Mouse (Mus musculus) kidney, embryonic 14.5 days (tissue): ENCODE data around the gene Brox. TPM values are rescaled to one million over a fixed set of nuclear protein-coding genes. Genes with fewer than 3 reads are reported as not detected.

ENCODE experiments used
- ATAC-seq: fragments of 200-750 bp; cut with Nextera tagmentation; 2 replicates; pipeline ENCODE4 v1.8.0; 2017; ENCODE audit warnings: moderate number of reproducible peaks, mild to moderate bottlenecking, moderate TSS enrichment, moderate library complexity; ENCODE audit not compliant: low FRiP score, low TSS enrichment
- H3K27ac ChIP-seq: fragments of 300-500 bp; sonication (generic); 2 replicates; pipeline ENCODE4 v1.5.1; 2014; ENCODE audit warnings: low read depth, mild to moderate bottlenecking, low read length, moderate library complexity, mixed read lengths
- H3K27me3 ChIP-seq: fragments of 300-500 bp; sonication (generic); 2 replicates; pipeline ENCODE4 v1.6.1; 2014; ENCODE audit warnings: mild to moderate bottlenecking, low read length; ENCODE audit not compliant: control insufficient read depth, insufficient read depth
- H3K36me3 ChIP-seq: fragments of 300-500 bp; sonication (generic); 2 replicates; pipeline ENCODE4 v1.6.1; 2014; ENCODE audit warnings: low read length, mixed read lengths; ENCODE audit not compliant: control insufficient read depth, insufficient read depth
- H3K4me1 ChIP-seq: fragments of 300-500 bp; sonication (generic); 2 replicates; pipeline ENCODE4 v1.6.1; 2014; ENCODE audit warnings: low read length, mixed read lengths; ENCODE audit not compliant: control insufficient read depth, insufficient read depth
- H3K4me2 ChIP-seq: fragments of 300-500 bp; sonication (generic); replicated peaks from 2 replicates; pipeline ENCODE4 v1.6.1; 2014; ENCODE audit warnings: low read depth, mild to moderate bottlenecking, low read length
- H3K4me3 ChIP-seq: fragments of 300-500 bp; sonication (generic); 2 replicates; pipeline ENCODE4 v1.5.1; 2014; ENCODE audit warnings: mild to moderate bottlenecking, low read length
- H3K9ac ChIP-seq: fragments of 300-500 bp; sonication (generic); 2 replicates; pipeline ENCODE4 v1.6.1; 2014; ENCODE audit warnings: low read depth, mild to moderate bottlenecking, low read length, moderate library complexity
- H3K9me3 ChIP-seq: fragments of 300-500 bp; sonication (generic); 2 replicates; pipeline ENCODE4 v1.6.1; 2016; ENCODE audit warnings: low read length; ENCODE audit not compliant: control insufficient read depth
- WGBS: fragments of 180-500 bp; shearing (Covaris S2); extraction: QIAGEN DNeasy Blood & Tissue Kit; methylation state at CpG from one replicate; pipeline ENCODE4 v1.1.7; 2014; 5-methylcytosine and 5-hydroxymethylcytosine counted together
- polyA plus RNA-seq: library from polyadenylated mRNA; unstranded; fragments of >200 nt; fragmentation: Nextera tagmentation; extraction: Ambion mirVana; gene quantifications from 2 replicates; pipeline ENCODE4 v1.2.1, GENCODE M21; 2014

The Brox gene
- polyA plus RNA-seq, 1 experiment from 2014 or later = 51.4 TPM

GRCm38 (mm10) chr1:183289576-183289975 lies 7.5 kb downstream of the Brox start:
- Histone ChIP-seq H3K36me3 (peaks cover 81% of the 10 kb centered on the region), H3K4me1 (no peaks in the 10 kb centered on the region), H3K9ac (no peak overlapping the region), H3K4me3 (no peak overlapping the region), H3K4me2 (no peak overlapping the region), H3K27me3 (no peaks in the 10 kb centered on the region), H3K9me3 (no peaks in the 10 kb centered on the region), H3K27ac (no peak overlapping the region)
- ATAC-seq = 0 out of 2 replicates have a peak, but pooled peaks have one; percentile 39
- WGBS = 99% methylated on average over 4 of the region's 4 CpGs

- Histone ChIP-seq H3K36me3 (peaks cover 86% of the 10 kb centered on the region), H3K9me3 (no peaks in the 10 kb centered on the region), H3K27ac (no peak overlapping the region), H3K4me2 (no peak overlapping the region), H3K27me3 (no peaks in the 10 kb centered on the region), H3K4me1 (no peaks in the 10 kb centered on the region), H3K4me3 (no peak overlapping the region), H3K9ac (no peak overlapping the region)
- WGBS = 90% methylated on average over 3 of the region's 3 CpGs
- ATAC-seq = no peak
Observed at GRCm38 (mm10) chr1:183288351-183288750, 8.7 kb downstream of the Brox start.

GRCm38 (mm10) chr1:183275763-183276162 lies 21.3 kb downstream of the Brox start:
- H3K4me1 ChIP-seq = no peaks in the 10 kb centered on the region
- no peak overlapping the region for H3K4me3 ChIP-seq
- no peaks in the 10 kb centered on the region for H3K27me3 ChIP-seq
- no peak for ATAC-seq
- no peak overlapping the region for H3K4me2 ChIP-seq
- no peak overlapping the region for H3K9ac ChIP-seq
- peaks cover 30% of the 10 kb centered on the region for H3K36me3 ChIP-seq
- H3K27ac ChIP-seq = no peak overlapping the region
- H3K9me3 ChIP-seq = no peaks in the 10 kb centered on the region
- WGBS = 84% methylated on average over 5 of the region's 5 CpGs

- H3K27me3 ChIP-seq = no peaks in the 10 kb centered on the region
- no peak for ATAC-seq
- H3K9ac ChIP-seq = no peak overlapping the region
- 57% methylated on average over 3 of the region's 3 CpGs for WGBS
- no peaks in the 10 kb centered on the region for H3K4me1 ChIP-seq
- H3K36me3 ChIP-seq = peaks cover 17% of the 10 kb centered on the region
- no peak overlapping the region for H3K27ac ChIP-seq
- no peak overlapping the region for H3K4me3 ChIP-seq
- H3K4me2 ChIP-seq = no peak overlapping the region
- no peaks in the 10 kb centered on the region for H3K9me3 ChIP-seq
Observed at GRCm38 (mm10) chr1:183274385-183274784, 22.7 kb downstream of the Brox start.

- Histone ChIP-seq H3K9ac (no peak overlapping the region), H3K4me1 (no peaks in the 10 kb centered on the region), H3K4me3 (no peak overlapping the region), H3K36me3 (peaks cover 7% of the 10 kb centered on the region; the same call in 1 of the 2 replicates), H3K4me2 (no peak overlapping the region), H3K27ac (no peak overlapping the region), H3K9me3 (no peaks in the 10 kb centered on the region), H3K27me3 (no peaks in the 10 kb centered on the region)
- WGBS = 63% methylated on average over 10 of the region's 10 CpGs
- no peak for ATAC-seq
Observed at GRCm38 (mm10) chr1:183272867-183273818, 23.9 kb downstream of the Brox start.

GRCm38 (mm10) chr1:183267666-183268065 lies 29.4 kb downstream of the Brox start:
- H3K9ac ChIP-seq = no peak overlapping the region
- H3K4me2 ChIP-seq = no peak overlapping the region
- ATAC-seq = no peak
- H3K4me1 ChIP-seq = no peaks in the 10 kb centered on the region
- no peaks in the 10 kb centered on the region for H3K36me3 ChIP-seq
- H3K9me3 ChIP-seq = no peaks in the 10 kb centered on the region
- no peaks in the 10 kb centered on the region for H3K27me3 ChIP-seq
- H3K27ac ChIP-seq = no peak overlapping the region
- H3K4me3 ChIP-seq = no peak overlapping the region
- 68% methylated on average over 6 of the region's 6 CpGs for WGBS

- no peak overlapping the region for H3K9ac ChIP-seq
- no peaks in the 10 kb centered on the region for H3K4me1 ChIP-seq
- H3K27ac ChIP-seq = no peak overlapping the region
- no peaks in the 10 kb centered on the region for H3K27me3 ChIP-seq
- H3K36me3 ChIP-seq = no peaks in the 10 kb centered on the region
- H3K9me3 ChIP-seq = no peaks in the 10 kb centered on the region
- 63% methylated on average over 14 of the region's 14 CpGs for WGBS
- no peak for ATAC-seq
- no peak overlapping the region for H3K4me2 ChIP-seq
- no peak overlapping the region for H3K4me3 ChIP-seq
Observed at GRCm38 (mm10) chr1:183265921-183266467, 31.1 kb downstream of the Brox start.

GRCm38 (mm10) chr1:183264145-183265008 lies 32.7 kb downstream of the Brox start:
- ATAC-seq = no peak
- no peak overlapping the region for H3K9ac ChIP-seq
- H3K36me3 ChIP-seq = no peaks in the 10 kb centered on the region

More at GRCm38 (mm10) chr1:183264145-183265008, 32.7 kb downstream of the Brox start:
- WGBS = 80% methylated on average over 13 of the region's 13 CpGs
- Histone ChIP-seq H3K4me2 (no peak overlapping the region), H3K27me3 (no peaks in the 10 kb centered on the region), H3K4me3 (no peak overlapping the region), H3K27ac (no peak overlapping the region), H3K9me3 (no peaks in the 10 kb centered on the region), H3K4me1 (no peaks in the 10 kb centered on the region)
